Mouse (Mus musculus): ENCODE measurements around the gene Atrx.

Atrx gene

DNA sequence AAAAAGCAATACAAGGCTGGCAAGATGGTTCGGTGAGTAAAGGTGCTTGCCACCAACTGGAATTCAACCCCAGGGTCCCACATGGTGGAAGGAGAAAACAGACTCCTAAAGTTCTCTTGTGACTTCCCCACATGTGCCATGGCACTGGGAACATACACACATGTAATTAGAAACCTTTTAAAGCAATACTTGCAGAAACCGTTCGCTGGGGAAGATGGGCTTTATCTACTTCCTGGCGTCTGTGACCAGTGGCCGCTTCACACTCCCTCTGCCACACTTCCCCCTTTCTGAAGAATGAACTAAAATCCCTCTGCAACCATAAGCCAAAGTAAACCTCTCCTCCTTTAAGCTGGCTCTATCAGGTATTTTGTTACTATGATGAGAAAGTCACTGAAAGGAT is 104.7 kb downstream of the Atrx start:
- in situ Hi-C loops (cut with MboI; ENCODE audit: low pct_unique_long_range_greater_than_20kb in 1 of 2, low sequenced_read_pairs in 2 of 2, unreplicated experiment in 1 of 2): no loop called here

DNA sequence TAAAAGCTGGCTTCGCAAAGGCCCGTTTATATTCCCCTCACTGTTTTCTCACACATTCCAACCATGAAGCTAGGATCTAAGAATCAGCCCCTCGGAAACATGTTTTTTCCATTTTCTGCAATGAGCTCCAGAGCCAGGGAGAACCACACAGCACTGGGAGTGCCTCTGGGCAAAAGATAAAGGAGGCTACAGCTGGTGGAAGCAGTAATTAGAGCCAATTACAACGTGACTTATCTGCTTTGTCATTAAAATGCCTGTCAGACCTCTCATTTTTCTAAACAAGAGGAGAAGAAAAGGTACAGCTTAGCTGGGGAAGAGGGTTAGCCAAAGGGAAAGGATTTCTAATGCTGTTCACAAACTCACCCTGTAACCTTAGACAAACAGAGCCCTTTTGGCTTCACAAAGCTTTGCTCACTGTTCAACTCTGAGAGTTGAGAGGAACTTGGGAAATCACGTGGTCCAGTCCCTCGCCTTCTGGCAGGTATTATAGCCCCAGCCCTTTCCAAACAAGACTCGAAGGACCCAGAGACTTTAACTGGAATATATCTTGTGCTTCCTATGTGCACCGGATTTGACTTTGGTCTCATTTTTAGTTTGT is 134.3 kb downstream of the Atrx start:
- in situ Hi-C loops (cut with MboI; ENCODE audit: low pct_unique_long_range_greater_than_20kb in 1 of 2, low sequenced_read_pairs in 2 of 2, unreplicated experiment in 1 of 2): loop anchor here in 1 of 2 experiments (25.0 kb wide), 1 partner anchor 683 kb away; the partner anchor contains the start of gene Magee1

DNA sequence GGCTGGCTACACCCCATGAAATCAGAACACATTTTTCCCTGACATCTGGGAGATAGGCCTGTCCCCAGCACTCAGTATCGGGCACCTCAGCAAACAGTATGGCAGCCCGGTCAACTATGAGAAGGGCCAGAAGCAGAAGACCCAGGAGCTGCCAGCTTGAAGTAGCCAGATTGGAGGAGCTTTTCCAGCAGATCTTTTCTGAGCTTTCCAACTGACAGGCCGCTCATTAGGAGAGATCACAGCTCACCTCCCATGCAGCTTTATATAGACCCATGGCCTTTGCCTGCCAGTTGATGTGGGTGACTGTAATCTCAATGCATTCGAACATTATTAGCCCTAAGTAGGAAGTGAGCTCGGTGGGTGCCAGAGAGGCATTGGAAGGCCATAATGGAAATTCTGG is 155.9 kb downstream of the Atrx start:
- in situ Hi-C loops (cut with MboI; ENCODE audit: low pct_unique_long_range_greater_than_20kb in 1 of 2, low sequenced_read_pairs in 2 of 2, unreplicated experiment in 1 of 2): loop anchor here in 1 of 2 experiments (25.0 kb wide), 1 partner anchor 389 kb away; no protein-coding TSS in a partner anchor

DNA sequence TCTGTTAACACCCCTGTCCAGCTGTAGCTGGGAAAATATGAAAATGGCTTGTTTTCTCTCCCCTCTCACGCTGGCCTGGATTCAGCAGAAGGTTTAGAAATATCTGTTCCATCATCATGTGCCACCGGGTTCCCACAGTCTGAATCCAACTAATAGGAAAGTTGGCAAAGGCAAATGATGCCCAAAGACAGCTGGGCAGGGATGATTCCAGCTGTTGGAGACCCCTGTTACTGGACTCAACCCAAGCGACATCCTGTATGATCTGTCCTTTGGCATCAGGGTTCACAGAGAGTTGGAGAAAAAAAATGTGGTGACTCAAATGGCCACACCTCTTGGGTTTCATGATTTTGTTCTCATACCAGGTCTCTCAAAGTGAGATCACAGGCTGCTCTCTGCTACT is 161.3 kb downstream of the Atrx start:
- in situ Hi-C loops (cut with MboI; ENCODE audit: low pct_unique_long_range_greater_than_20kb in 1 of 2, low sequenced_read_pairs in 2 of 2, unreplicated experiment in 1 of 2): loop anchor here in 1 of 2 experiments (25.0 kb wide), 1 partner anchor 394 kb away; no protein-coding TSS in a partner anchor

DNA sequence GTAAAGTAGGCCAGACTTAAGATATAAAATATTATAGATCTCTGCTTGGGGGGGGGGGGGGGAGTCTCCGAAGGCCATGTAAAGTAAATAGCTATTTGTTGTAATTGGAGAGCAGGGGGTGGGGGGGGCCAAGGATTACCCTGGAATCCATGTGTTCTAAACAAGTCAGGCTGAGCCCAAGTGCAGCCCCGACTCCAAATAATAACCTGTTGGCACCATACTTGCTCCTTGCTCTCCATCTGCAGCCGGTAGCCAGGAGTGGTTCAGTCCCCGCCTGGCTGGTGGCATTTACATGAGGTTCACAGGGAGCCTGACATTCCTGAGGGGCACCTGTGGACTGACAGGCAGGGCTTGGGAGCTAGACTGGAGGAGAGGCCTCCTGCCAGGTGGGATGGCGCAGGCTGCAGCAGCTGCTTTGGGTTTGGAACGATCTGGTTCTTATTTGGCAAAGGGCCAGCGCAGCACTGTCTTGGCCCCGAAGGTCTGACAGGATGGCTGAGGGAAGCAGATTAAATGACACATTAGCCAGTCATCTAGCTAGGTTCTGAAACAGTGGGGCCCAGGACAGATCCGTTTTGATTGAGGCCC is 161.9 kb downstream of the Atrx start:
- in situ Hi-C loops (cut with MboI; ENCODE audit: low pct_unique_long_range_greater_than_20kb in 1 of 2, low sequenced_read_pairs in 2 of 2, unreplicated experiment in 1 of 2): loop anchor here in 1 of 2 experiments (25.0 kb wide), 1 partner anchor 395 kb away; no protein-coding TSS in a partner anchor

DNA sequence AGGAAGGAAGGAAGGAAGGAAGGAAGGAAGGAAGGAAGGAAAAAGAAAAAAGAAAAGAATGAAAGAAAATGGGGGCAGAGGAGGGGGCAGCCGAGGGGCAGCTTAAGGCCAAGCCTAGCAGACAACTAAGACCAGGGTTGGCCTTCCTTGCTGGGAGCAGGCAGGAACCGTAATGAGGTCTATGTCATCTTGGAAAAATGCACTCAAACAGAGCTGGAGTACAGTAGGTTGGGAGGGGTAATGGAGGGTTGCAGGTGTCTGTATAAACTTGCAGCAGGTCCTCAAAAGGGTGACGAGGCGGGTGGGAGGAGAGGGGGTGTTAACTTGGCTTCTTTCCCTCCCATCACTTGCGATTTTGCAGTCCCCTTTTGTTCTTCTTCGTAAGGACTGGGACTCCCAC is 163.2 kb downstream of the Atrx start:
- in situ Hi-C loops (cut with MboI; ENCODE audit: low pct_unique_long_range_greater_than_20kb in 1 of 2, low sequenced_read_pairs in 2 of 2, unreplicated experiment in 1 of 2): loop anchor here in 1 of 2 experiments (25.0 kb wide), 1 partner anchor 396 kb away; no protein-coding TSS in a partner anchor

DNA sequence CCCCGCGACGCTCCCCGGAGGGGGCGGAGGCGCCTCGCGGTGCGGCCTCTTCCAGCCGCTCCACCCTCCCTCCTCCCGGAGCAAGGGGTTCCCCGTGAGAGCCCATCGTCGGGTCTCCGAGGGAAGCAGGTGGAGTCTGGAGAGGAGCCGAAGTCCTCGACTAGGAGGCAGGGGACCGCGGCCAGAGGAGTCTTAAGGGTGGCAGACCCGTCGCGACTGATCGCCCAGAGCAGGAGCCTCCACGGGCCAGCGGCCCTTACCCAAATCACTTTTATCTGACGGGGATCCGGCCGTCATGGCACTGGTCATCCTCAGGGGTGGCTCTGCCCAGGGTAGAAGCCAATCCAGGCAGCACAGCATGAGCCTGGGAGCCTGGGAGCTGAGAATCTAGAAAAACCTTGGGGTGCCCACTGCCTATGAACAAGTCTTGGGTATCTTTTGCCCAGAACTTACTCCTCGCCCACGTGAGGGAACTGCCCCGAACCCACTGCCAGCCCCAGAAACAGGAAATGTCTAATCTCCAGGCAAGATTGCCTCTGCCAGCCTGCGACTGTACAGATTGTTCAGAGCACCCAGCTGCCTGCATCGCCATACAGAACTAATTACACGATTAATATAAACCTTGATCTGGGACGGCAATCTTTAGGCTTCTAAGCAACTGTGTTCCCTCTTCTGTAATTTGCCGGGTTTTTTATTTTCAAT is 164.0 kb downstream of the Atrx start:
- in situ Hi-C loops (cut with MboI; ENCODE audit: low pct_unique_long_range_greater_than_20kb in 1 of 2, low sequenced_read_pairs in 2 of 2, unreplicated experiment in 1 of 2): loop anchor here in 1 of 2 experiments (25.0 kb wide), 1 partner anchor 397 kb away; no protein-coding TSS in a partner anchor

DNA sequence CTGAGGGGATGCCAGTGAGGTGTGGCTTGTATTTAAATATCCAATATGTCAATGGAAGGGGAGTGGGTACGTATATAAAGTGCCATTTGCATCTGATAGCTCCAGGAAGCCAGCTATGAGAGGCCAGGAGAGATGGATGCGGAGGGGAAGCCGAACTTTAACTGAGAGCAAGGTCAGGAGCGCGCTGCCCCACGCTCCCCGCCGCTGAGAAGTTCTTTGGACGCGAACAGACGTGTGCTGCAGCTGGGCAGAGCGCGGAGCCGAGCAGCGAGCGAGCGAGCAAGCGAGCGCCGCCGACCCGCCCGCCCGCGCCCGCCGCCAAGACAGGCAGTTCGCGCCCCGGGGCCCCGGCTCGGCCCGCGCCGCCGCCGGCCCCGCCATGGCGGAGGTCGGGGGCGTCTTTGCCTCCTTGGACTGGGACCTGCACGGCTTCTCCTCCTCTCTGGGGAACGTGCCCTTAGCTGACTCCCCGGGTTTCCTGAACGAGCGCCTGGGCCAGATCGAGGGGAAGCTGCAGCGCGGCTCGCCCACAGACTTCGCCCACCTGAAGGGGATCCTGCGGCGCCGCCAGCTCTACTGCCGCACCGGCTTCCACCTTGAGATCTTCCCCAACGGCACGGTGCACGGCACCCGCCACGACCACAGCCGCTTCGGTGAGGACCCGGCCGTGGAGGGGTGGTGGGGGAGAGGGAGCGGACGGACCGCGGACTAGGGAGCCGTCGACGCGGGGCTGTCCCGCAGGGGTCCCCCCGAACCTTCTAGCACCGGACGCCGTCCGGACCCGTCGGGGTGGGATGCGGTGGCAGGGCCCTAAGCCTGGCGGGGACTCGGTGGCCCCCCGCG is 164.8 kb downstream of the Atrx start, which contains the start of gene Fgf16:
Gene Fgf16 (plus strand): TSS at position 118 of the 843 bp plus-strand sequence.
- in situ Hi-C loops (cut with MboI; ENCODE audit: low pct_unique_long_range_greater_than_20kb in 1 of 2, low sequenced_read_pairs in 2 of 2, unreplicated experiment in 1 of 2): loop anchor here in 1 of 2 experiments (25.0 kb wide), 1 partner anchor 398 kb away; no protein-coding TSS in a partner anchor

DNA sequence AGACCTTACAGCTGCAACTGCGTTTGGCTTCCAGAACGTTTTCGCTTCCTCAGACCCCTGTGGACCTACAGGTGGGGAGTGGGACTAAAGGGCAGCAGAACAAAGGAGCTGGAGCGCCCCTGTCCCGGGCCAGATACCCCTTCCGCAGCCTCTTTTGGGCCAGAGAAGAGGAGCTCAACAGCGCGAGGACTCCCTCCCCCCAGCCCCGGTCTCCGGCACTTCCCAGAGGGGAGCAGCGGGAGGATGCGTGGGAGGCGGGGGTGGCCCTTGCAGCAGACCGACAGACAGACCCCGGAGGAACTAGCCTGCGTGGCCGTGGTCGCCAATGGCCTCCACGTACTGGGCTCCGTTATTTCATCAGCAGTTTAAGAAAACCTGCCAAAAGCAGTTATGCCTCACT is 165.6 kb downstream of the Atrx start:
- in situ Hi-C loops (cut with MboI; ENCODE audit: low pct_unique_long_range_greater_than_20kb in 1 of 2, low sequenced_read_pairs in 2 of 2, unreplicated experiment in 1 of 2): loop anchor here in 1 of 2 experiments (25.0 kb wide), 1 partner anchor 399 kb away; no protein-coding TSS in a partner anchor

DNA sequence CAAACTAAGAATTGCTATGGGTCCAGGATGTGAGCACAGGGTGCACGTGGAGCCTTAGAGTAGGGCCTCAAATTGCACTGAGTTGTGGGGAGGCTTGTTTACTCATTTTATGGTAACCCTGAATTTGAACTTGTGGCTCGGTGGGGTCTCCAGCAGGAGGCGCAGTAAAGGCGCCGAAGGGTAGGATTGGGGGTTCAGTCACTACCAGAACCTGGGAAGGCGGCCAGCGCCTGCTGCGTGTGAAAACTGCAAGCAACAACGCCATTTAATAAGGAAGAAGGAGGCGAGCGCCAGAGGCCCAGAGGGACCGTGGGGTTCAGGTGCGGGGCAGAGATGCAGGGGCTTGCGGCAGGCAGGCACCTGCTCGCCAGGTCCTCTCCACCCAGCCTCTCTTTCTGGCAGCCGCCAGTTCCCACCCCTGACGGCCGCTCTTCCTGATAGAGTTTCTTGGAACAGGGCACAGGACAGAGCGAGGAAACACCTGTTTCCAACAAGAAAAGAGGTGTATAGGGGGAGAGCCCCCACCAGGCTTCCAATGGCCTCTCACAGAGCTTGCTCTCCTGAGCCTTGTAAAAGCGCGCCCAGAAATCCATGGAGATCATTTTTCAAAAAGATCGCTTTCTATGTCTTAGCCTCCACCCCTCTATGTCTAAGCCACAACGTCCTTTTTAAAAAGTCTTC is 166.2 kb downstream of the Atrx start:
- in situ Hi-C loops (cut with MboI; ENCODE audit: low pct_unique_long_range_greater_than_20kb in 1 of 2, low sequenced_read_pairs in 2 of 2, unreplicated experiment in 1 of 2): loop anchor here in 1 of 2 experiments (25.0 kb wide), 1 partner anchor 399 kb away; no protein-coding TSS in a partner anchor
